Mouse (Mus musculus): ENCODE results near the gene Atg4d. TPM values are rescaled to one million over a fixed set of nuclear protein-coding genes. Genes with fewer than 3 reads are reported as not detected.
"Not testable (repeated sequence)": the region's sequence is repeated elsewhere in the genome, so short reads cannot be mapped to it uniquely, and the experiment has no call there.

The Atg4d gene
- total RNA-seq, 2 experiments from 2014 or later, result 47.1 to 48.8 TPM

- no peak for DNase-seq (ENCODE audit: low spot score in 2 of 2)
- intact Hi-C loops (cut with DNase I), result no loop called here
Measured at GRCm38 (mm10) chr9:21292271-21292670, 27.2 kb downstream of the Atg4d start.

- no peak for DNase-seq (ENCODE audit: low spot score in 2 of 2)
- intact Hi-C loops (cut with DNase I), result no loop called here
Measured at GRCm38 (mm10) chr9:21299014-21299413, 33.9 kb downstream of the Atg4d start.

- intact Hi-C loops (cut with DNase I), result no loop called here
- no peak for DNase-seq (ENCODE audit: low spot score in 2 of 2)
Measured at GRCm38 (mm10) chr9:21305065-21305464, 40.0 kb downstream of the Atg4d start.

DNA sequence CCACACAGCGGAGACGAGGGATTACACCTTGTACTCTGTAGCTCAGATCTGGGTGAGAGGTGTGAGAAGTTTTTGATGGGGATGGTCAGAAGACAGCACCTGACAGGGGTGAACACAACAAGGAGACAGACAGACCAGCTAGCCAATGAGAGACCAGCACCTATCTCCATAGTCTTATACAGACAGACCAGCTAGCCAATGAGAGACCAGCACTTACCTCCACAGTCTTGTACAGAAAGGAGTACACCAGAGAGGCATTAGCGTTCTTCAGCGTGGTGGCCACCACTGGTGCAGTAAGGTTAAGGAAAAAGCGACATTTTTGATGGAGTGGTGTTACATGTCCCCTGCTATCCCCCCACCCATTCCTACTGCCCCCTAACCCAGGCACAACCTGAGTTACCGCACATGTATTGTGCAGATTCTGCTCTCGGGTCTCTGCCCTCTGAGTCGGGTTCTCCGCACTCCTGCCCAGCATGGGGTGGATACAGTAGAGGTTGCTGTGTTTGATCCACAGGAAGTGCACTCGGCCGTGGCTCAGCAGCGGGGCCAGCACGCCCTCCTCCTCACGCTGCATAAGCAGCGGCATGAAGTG is 44.2 kb downstream of the Atg4d start:
- intact Hi-C loops (cut with DNase I), result no loop called here

GRCm38 (mm10) chr9:21311695-21312094 is 46.6 kb downstream of the Atg4d start:
- DNase-seq (ENCODE audit: low spot score in 2 of 2), result no peak
- intact Hi-C loops (cut with DNase I), result loop anchor here (2.0 kb wide), 2 partner anchors 45 to 99 kb away; partner anchors contain the start of gene Qtrt1

More for the DNA sequence above, 44.2 kb downstream of the Atg4d start:
- DNase-seq (ENCODE audit: low spot score in 2 of 2), result no peak

GRCm38 (mm10) chr9:21312134-21312533 is 47.0 kb downstream of the Atg4d start, which contains the start of gene Ap1m2:
Ap1m2 (minus strand) TSS chr9:21312337.
- intact Hi-C loops (cut with DNase I), result loop anchor here (2.0 kb wide), 2 partner anchors 45 to 99 kb away; partner anchors contain the start of gene Qtrt1
- no peak for DNase-seq (ENCODE audit: low spot score in 2 of 2)

- intact Hi-C loops (cut with DNase I), result loop anchor here (2.0 kb wide), 2 partner anchors 43 to 97 kb away; partner anchors contain the start of gene Qtrt1
- DNase-seq (ENCODE audit: low spot score in 2 of 2), result peak; percentile 76 to 78
Measured at GRCm38 (mm10) chr9:21313394-21313793, 48.3 kb downstream of the Atg4d start.

- no peak for DNase-seq (ENCODE audit: low spot score in 2 of 2)
- intact Hi-C loops (cut with DNase I), result no loop called here
Measured at GRCm38 (mm10) chr9:21314367-21315140, 49.5 kb downstream of the Atg4d start.

- DNase-seq (ENCODE audit: low spot score in 2 of 2), result no peak
- intact Hi-C loops (cut with DNase I), result no loop called here
Measured at GRCm38 (mm10) chr9:21315421-21315820, 50.3 kb downstream of the Atg4d start.

GRCm38 (mm10) chr9:21316696-21317095 is 51.6 kb downstream of the Atg4d start:
- intact Hi-C loops (cut with DNase I), result no loop called here
- DNase-seq (ENCODE audit: low spot score in 2 of 2), result no peak

- intact Hi-C loops (cut with DNase I), result no loop called here
- no peak for DNase-seq (ENCODE audit: low spot score in 2 of 2)
Measured at GRCm38 (mm10) chr9:21318792-21319191, 53.7 kb downstream of the Atg4d start.

- intact Hi-C loops (cut with DNase I), result no loop called here
- DNase-seq (ENCODE audit: low spot score in 2 of 2), result no peak
Measured at GRCm38 (mm10) chr9:21319503-21319902, 54.4 kb downstream of the Atg4d start.

GRCm38 (mm10) chr9:21320280-21320618 is 55.2 kb downstream of the Atg4d start:
- intact Hi-C loops (cut with DNase I), result no loop called here
- DNase-seq (ENCODE audit: low spot score in 2 of 2), result no peak

GRCm38 (mm10) chr9:21320619-21321512 is 55.8 kb downstream of the Atg4d start, which contains the start of gene Slc44a2:
Slc44a2 (plus strand) TSS chr9:21320698.
- peak; percentile 80 for DNase-seq (ENCODE audit: low spot score in 2 of 2)
- intact Hi-C loops (cut with DNase I), result no loop called here

- intact Hi-C loops (cut with DNase I), result no loop called here
- DNase-seq (ENCODE audit: low spot score in 2 of 2), result peak in 1 of 2 experiments; percentile 26
Measured at GRCm38 (mm10) chr9:21321513-21321835, 56.4 kb downstream of the Atg4d start.

DNA sequence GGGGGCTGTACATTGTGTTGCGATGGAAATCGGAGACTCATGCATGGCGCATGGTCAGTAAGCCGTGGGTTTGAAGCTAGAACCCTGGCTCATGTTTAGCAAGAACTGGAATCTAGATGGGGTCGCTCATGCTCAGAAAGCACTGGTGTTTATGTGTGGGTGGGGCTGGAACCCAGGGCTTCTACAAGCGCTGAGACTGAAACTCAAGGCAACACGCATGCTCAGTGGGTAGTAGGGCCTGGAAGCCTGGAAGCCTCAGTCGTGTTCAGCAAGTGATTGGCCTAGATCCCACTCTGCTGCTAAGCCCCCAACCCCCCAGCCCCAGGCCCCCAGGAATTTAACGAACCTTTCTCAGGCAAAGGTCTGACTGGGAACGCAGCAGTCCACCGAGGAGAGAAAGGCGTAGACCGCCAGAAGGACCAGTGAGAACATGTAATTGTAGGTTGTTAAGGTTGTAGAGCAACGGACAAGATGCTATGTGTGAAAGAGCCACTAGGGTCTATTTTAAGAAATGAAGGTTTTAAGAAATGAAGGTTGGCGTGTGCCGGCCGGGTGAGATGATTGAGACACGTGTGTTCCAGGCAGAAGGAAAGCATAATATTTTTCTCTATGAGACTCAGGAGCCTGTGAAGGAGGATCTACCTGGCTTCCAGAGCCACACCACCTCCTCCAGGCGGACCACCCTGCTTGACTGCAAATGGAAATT is 57.3 kb downstream of the Atg4d start:
- peak; percentile 17 to 28 for DNase-seq (ENCODE audit: low spot score in 2 of 2)
- intact Hi-C loops (cut with DNase I), result no loop called here

DNA sequence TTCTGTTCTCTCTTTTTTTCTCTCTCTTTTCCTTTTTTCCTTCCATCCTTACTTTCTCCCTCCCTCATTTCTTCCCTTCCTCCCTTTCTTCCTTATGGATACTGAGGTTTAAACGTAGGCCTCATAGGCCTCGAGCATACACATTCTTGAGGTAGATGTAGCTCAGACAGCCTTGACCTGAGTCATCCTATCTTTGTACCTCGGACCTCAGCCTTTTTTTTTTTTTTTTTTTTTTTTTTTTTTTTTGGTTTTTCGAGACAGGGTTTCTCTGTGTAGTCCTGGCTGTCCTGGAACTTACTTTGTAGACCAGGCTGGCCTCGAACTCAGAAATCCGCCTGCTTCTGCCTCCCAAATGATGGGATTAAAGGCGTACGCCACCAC is 57.8 kb downstream of the Atg4d start:
- DNase-seq (ENCODE audit: low spot score in 2 of 2); intact Hi-C loops (cut with DNase I): not testable (repeated sequence)

DNA sequence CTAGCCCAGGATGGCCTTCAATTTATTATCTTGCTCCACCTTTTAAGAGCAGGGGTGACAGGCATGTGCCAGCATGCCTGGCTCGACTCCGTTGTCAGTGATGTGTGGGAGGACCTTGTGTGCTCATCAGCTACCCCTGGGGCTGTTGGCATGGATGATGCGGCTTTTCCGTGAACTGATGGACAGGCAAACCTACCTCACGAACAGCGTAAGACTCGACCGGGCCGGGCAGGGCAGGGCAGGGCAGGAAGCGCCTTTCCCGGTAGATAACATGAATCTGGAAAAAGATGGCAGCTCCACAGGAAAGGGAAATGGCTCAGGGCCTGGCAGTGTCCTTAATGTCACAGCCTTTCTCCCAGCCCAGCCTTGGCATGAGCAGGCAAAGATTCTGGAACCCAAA is 59.2 kb downstream of the Atg4d start:
- no peak for DNase-seq (ENCODE audit: low spot score in 2 of 2)
- intact Hi-C loops (cut with DNase I), result no loop called here

Measured in left cerebral cortex, postnatal 36 days (tissue).